Mouse (Mus musculus) MEL (cell line): ENCODE measurements at regions not wholly inside any gene's neighbourhood (a gene's known extent, or its start where the extent isn't known, plus 50 kb on each side); places are given as distances from the start of the nearest gene placed in this dataset.

Experiments
- DNase-seq: peaks from one replicate; pipeline ENCODE4 v3.0.0; 2011; ENCODE audit warnings: low read depth, low spot score
- H3K27ac ChIP-seq: 2 replicates; pipeline ENCODE4 v1.5.1; 2012; ENCODE audit warnings: low read depth, mild to moderate bottlenecking, control low read depth, low read length, moderate library complexity; ENCODE audit not compliant: control insufficient read depth
- H3K27me3 ChIP-seq, 2 experiments: fragments of 150-350 bp in 1 of 2; sonication (generic) in 1 of 2; 2 replicates each; pipeline ENCODE4 v1.6.1; 2012; ENCODE audit warnings: low read length in 2 of 2, mild to moderate bottlenecking in 2 of 2, improper control_type of control experiment in 1 of 2, moderate library complexity in 1 of 2; ENCODE audit not compliant: insufficient read depth in 2 of 2, control insufficient read depth in 1 of 2
- H3K36me3 ChIP-seq, 2 experiments: 2 replicates each; pipeline ENCODE4 v1.6.1; 2012 to 2014; ENCODE audit warnings: low read length in 2 of 2, improper control_type of control experiment in 1 of 2, inconsistent platforms in 1 of 2, mild to moderate bottlenecking in 1 of 2; ENCODE audit not compliant: insufficient read depth in 2 of 2, control insufficient read depth in 1 of 2
- H3K4me1 ChIP-seq, 2 experiments: fragments of 150-350 bp in 1 of 2; sonication (generic) in 1 of 2; 2 replicates each; pipeline ENCODE4 v1.6.1; 2012; ENCODE audit warnings: low read length in 2 of 2, improper control_type of control experiment in 1 of 2, mild to moderate bottlenecking in 1 of 2; ENCODE audit not compliant: insufficient read depth in 2 of 2, control insufficient read depth in 1 of 2
- H3K4me3 ChIP-seq, 2 experiments: fragments of 150-350 bp in 1 of 2; sonication (generic) in 1 of 2; 2 replicates each; pipeline ENCODE4 v1.5.1; 2012; ENCODE audit warnings: low read depth in 2 of 2, low read length in 2 of 2, mild to moderate bottlenecking in 2 of 2, moderate library complexity in 2 of 2, control low read depth in 1 of 2, improper control_type of control experiment in 1 of 2; ENCODE audit not compliant: control insufficient read depth in 1 of 2, insufficient read depth in 1 of 2
- H3K79me2 ChIP-seq: 2 replicates; pipeline ENCODE4 v1.6.1; 2012; ENCODE audit warnings: mild to moderate bottlenecking, low read length, moderate library complexity; ENCODE audit not compliant: control insufficient read depth, poor library complexity, insufficient read depth
- H3K9ac ChIP-seq: 2 replicates; pipeline ENCODE4 v1.6.1; 2012; ENCODE audit warnings: low read depth, mild to moderate bottlenecking, control low read depth, low read length, moderate library complexity; ENCODE audit not compliant: control insufficient read depth, poor library complexity, severe bottlenecking
- H3K9me3 ChIP-seq: fragments of 150-350 bp; sonication (generic); replicated peaks from 2 replicates; pipeline ENCODE4 v1.6.1; 2012; ENCODE audit warnings: mild to moderate bottlenecking, low read length, improper control_type of control experiment, moderate library complexity; ENCODE audit not compliant: insufficient read depth
- BHLHE40 ChIP-seq: IDR thresholded peaks from 2 replicates; pipeline ENCODE4 v1.6.1; 2012; ENCODE audit warnings: low read depth, mild to moderate bottlenecking, inconsistent platforms, low read length, improper control_type of control experiment, borderline replicate concordance
- CTCF ChIP-seq, 3 experiments: IDR thresholded peaks in 2 of 3; conservative IDR thresholded peaks in 1 of 3; 2 replicates each; pipeline ENCODE4 v1.5.1; 2011 to 2012; ENCODE audit warnings: low read length in 3 of 3, low read depth in 2 of 3, mild to moderate bottlenecking in 2 of 3, improper control_type of control experiment in 1 of 3, inconsistent platforms in 1 of 3, mixed read lengths in 1 of 3, moderate library complexity in 1 of 3; ENCODE audit not compliant: control insufficient read depth in 1 of 3, insufficient read depth in 1 of 3, poor library complexity in 1 of 3, severe bottlenecking in 1 of 3
- EP300 ChIP-seq, 2 experiments: IDR thresholded peaks; 2 replicates each; pipeline ENCODE4 v1.6.1; 2011; ENCODE audit warnings: improper control_type of control experiment in 2 of 2, low read length in 2 of 2, low read depth in 1 of 2, mild to moderate bottlenecking in 1 of 2
- ETS1 ChIP-seq: IDR thresholded peaks from 2 replicates; pipeline ENCODE4 v1.6.1; 2012; ENCODE audit warnings: low read depth, mild to moderate bottlenecking, inconsistent platforms, low read length, improper control_type of control experiment, moderate library complexity
- GATA1 ChIP-seq: IDR thresholded peaks from 2 replicates; pipeline ENCODE4 v1.6.1; 2011; ENCODE audit warnings: low read depth, low read length, improper control_type of control experiment
- JUND ChIP-seq: IDR thresholded peaks from 2 replicates; pipeline ENCODE4 v1.6.1; 2011; ENCODE audit warnings: low read depth, mild to moderate bottlenecking, improper control_type of control experiment, low read length
- KAT2A ChIP-seq: conservative IDR thresholded peaks from 2 replicates; pipeline ENCODE4 v1.6.1; 2012; ENCODE audit warnings: low read depth, low read length, improper control_type of control experiment, inconsistent platforms
- MAX ChIP-seq: IDR thresholded peaks from 2 replicates; pipeline ENCODE4 v1.6.1; 2011; ENCODE audit warnings: low read length, improper control_type of control experiment
- MEF2A ChIP-seq: IDR thresholded peaks from 2 replicates; pipeline ENCODE4 v1.6.1; 2014; ENCODE audit warnings: low read depth, mild to moderate bottlenecking, inconsistent platforms, low read length, improper control_type of control experiment; ENCODE audit not compliant: poor library complexity, insufficient replicate concordance, severe bottlenecking; ENCODE audit errors: extremely low read depth
- NRF1 ChIP-seq: IDR thresholded peaks from 2 replicates; pipeline ENCODE4 v1.6.1; 2014; ENCODE audit warnings: low read depth, mild to moderate bottlenecking, inconsistent platforms, low read length, improper control_type of control experiment, moderate library complexity; ENCODE audit not compliant: poor library complexity, insufficient read depth, severe bottlenecking
- POLR2AphosphoS2 ChIP-seq: IDR thresholded peaks from 2 replicates; pipeline ENCODE4 v1.6.1; 2011; ENCODE audit warnings: low read length, improper control_type of control experiment
- POLR2AphosphoS5 ChIP-seq: IDR thresholded peaks from 2 replicates; pipeline ENCODE4 v1.6.1; 2012; ENCODE audit warnings: low read depth, borderline replicate concordance, mild to moderate bottlenecking, inconsistent platforms, low read length, moderate library complexity, mixed read lengths
- RAD21 ChIP-seq: IDR thresholded peaks from 2 replicates; pipeline ENCODE4 v1.6.1; 2011; ENCODE audit warnings: mild to moderate bottlenecking, low read depth, low read length, improper control_type of control experiment
- SMC3 ChIP-seq: IDR thresholded peaks from 2 replicates; pipeline ENCODE4 v1.6.1; 2011; ENCODE audit warnings: low read depth, low read length, improper control_type of control experiment
- TAL1 ChIP-seq: IDR thresholded peaks from 2 replicates; pipeline ENCODE4 v1.6.1; 2012; ENCODE audit warnings: mild to moderate bottlenecking, inconsistent platforms, low read length, moderate library complexity, mixed read lengths
- UBTF ChIP-seq: IDR thresholded peaks from 2 replicates; pipeline ENCODE4 v1.6.1; 2012; ENCODE audit warnings: low read depth, mild to moderate bottlenecking, inconsistent platforms, low read length, improper control_type of control experiment, moderate library complexity, borderline replicate concordance; ENCODE audit not compliant: insufficient read depth
- USF1 ChIP-seq: IDR thresholded peaks from 2 replicates; pipeline ENCODE4 v1.6.1; 2014; ENCODE audit warnings: low read depth, mild to moderate bottlenecking, inconsistent platforms, low read length, improper control_type of control experiment, moderate library complexity
- USF2 ChIP-seq, 2 experiments: IDR thresholded peaks; 2 replicates each; pipeline ENCODE4 v1.6.1; 2011 to 2012; ENCODE audit warnings: improper control_type of control experiment in 2 of 2, low read length in 2 of 2, borderline replicate concordance in 1 of 2, inconsistent platforms in 1 of 2, low read depth in 1 of 2, mild to moderate bottlenecking in 1 of 2; ENCODE audit not compliant: insufficient read depth in 1 of 2
- ZC3H11A ChIP-seq: IDR thresholded peaks from 2 replicates; pipeline ENCODE4 v1.6.1; 2012; ENCODE audit warnings: low read depth, mild to moderate bottlenecking, inconsistent platforms, low read length, improper control_type of control experiment
- ZMIZ1 ChIP-seq: IDR thresholded peaks from 2 replicates; pipeline ENCODE4 v1.6.1; 2012; ENCODE audit warnings: low read depth, mild to moderate bottlenecking, inconsistent platforms, low read length, improper control_type of control experiment, moderate library complexity

DNA sequence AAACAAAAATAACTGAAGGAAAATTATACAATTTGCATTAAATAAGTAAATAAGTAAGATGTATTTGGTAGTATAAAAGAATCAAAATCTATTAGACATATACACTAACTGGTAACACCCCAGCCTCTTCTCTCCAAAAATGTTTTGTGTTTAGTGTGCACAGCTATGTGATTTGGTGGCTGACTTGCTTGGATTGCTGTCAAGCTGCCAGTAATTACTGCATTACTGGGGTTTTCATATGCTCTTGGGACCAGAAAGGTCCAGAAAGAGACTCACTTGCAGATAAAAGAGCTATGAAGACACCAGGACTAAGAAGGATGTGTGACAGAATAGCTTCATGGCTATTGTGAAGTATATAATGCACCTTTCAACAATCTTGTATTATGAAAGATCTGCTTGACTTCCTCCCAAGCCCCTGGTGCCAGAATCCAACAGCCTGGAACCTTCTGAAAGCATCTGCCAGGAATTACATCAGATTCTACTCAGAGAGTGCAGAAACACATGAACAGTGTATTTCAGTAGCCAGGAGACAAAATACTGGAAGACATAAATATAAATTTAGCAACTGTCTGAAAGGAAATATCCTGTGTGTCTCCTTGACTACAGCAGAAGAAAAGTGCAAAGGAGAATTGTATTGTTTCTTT is 5132.6 kb downstream of the 9330182O14Rik start:
- TF ChIP-seq GATA1 (no peak), EP300 (IDR thresholded peaks at IDR 0.05; ENCODE audit: low read depth in 1 of 2, low read length in 2 of 2) (no peak), UBTF (no peak), RAD21 (no peak), USF1 (no peak), MEF2A (no peak), NRF1 (no peak), POLR2AphosphoS2 (no peak), SMC3 (no peak), ETS1 (no peak), USF2 (IDR thresholded peaks at IDR 0.05; ENCODE audit: borderline replicate concordance in 1 of 2, insufficient read depth in 1 of 2, low read depth in 1 of 2, low read length in 2 of 2) (no peak), BHLHE40 (no peak), KAT2A (no peak), TAL1 (no peak), ZMIZ1 (no peak), POLR2AphosphoS5 (no peak)
- H3K27me3 ChIP-seq, result no peaks in the 10 kb centered on the region
- H3K27ac ChIP-seq, result no peak overlapping the region
- no peaks in the 10 kb centered on the region for H3K9me3 ChIP-seq
- H3K79me2 ChIP-seq, result no peaks in the 10 kb centered on the region
- no peak overlapping the region for H3K4me3 ChIP-seq
- no peak for DNase-seq
- no peaks in the 10 kb centered on the region for H3K4me1 ChIP-seq
- H3K36me3 ChIP-seq, result peaks cover 0 to 2% of the 10 kb centered on the region in 2 experiments; a peak in 1 of 4 replicates
- no peak overlapping the region for H3K9ac ChIP-seq

GRCm38 (mm10) chr15:45273677-45274076 is 5139.5 kb downstream of the 9330182O14Rik start:
- Histone ChIP-seq H3K27me3 (no peaks in the 10 kb centered on the region), H3K9me3 (no peaks in the 10 kb centered on the region), H3K36me3 (peaks cover 0 to 2% of the 10 kb centered on the region in 2 experiments; a peak in 1 of 4 replicates), H3K79me2 (no peaks in the 10 kb centered on the region), H3K4me3 (no peak overlapping the region), H3K4me1 (no peaks in the 10 kb centered on the region), H3K9ac (no peak overlapping the region), H3K27ac (no peak overlapping the region)
- no peak for DNase-seq
- TF ChIP-seq ZC3H11A (no peak), CTCF (IDR thresholded peaks at IDR 0.05 in 2 of 3, conservative IDR thresholded peaks at IDR 0.05 in 1 of 3; ENCODE audit: control insufficient read depth in 1 of 3, insufficient read depth in 1 of 3, low read depth in 2 of 3, low read length in 3 of 3, poor library complexity in 1 of 3, severe bottlenecking in 1 of 3) (no peak; a peak in 1 of 6 replicates), MAX (no peak), USF1 (no peak), JUND (no peak), RAD21 (peak; percentile 14; the same call in 1 of the 2 replicates)
